Mouse (Mus musculus) neural tube, embryonic 14.5 days (tissue): ENCODE measurements around the gene Jup. TPM values are rescaled to one million over a fixed set of nuclear protein-coding genes. Genes with fewer than 3 reads are reported as not detected.

Source experiments
- ATAC-seq: fragments of 200-750 bp; cut with Nextera tagmentation; 2 replicates; pipeline ENCODE4 v1.8.0; 2017; ENCODE audit warnings: low read depth, mild to moderate bottlenecking, moderate TSS enrichment, moderate library complexity
- H3K27ac ChIP-seq: fragments of 300-500 bp; sonication (generic); 2 replicates; pipeline ENCODE4 v1.5.1; 2014; ENCODE audit warnings: low read depth, mild to moderate bottlenecking, control low read depth, low read length, moderate library complexity, mixed read lengths
- H3K27me3 ChIP-seq: fragments of 300-500 bp; sonication (generic); 2 replicates; pipeline ENCODE4 v1.6.1; 2014; ENCODE audit warnings: low read length; ENCODE audit not compliant: control insufficient read depth, insufficient read depth
- H3K36me3 ChIP-seq: fragments of 300-500 bp; sonication (generic); 2 replicates; pipeline ENCODE4 v1.6.1; 2014; ENCODE audit warnings: low read length, mixed read lengths; ENCODE audit not compliant: control insufficient read depth, insufficient read depth
- H3K4me1 ChIP-seq: fragments of 300-500 bp; sonication (generic); 2 replicates; pipeline ENCODE4 v1.6.1; 2014; ENCODE audit warnings: low read length; ENCODE audit not compliant: control insufficient read depth, insufficient read depth
- H3K4me2 ChIP-seq: fragments of 300-500 bp; sonication (generic); 2 replicates; pipeline ENCODE4 v1.6.1; 2014; ENCODE audit warnings: mild to moderate bottlenecking, low read depth, low read length, control low read depth
- H3K4me3 ChIP-seq: fragments of 300-500 bp; sonication (generic); 2 replicates; pipeline ENCODE4 v1.5.1; 2014; ENCODE audit warnings: low read depth, low read length, control low read depth, mixed read lengths
- H3K9ac ChIP-seq: fragments of 300-500 bp; sonication (generic); replicated peaks from 2 replicates; pipeline ENCODE4 v1.6.1; 2014; ENCODE audit warnings: low read depth, mild to moderate bottlenecking, control low read depth, low read length, mixed read lengths
- H3K9me3 ChIP-seq: fragments of 300-500 bp; sonication (generic); 2 replicates; pipeline ENCODE4 v1.6.1; 2016; ENCODE audit warnings: low read length; ENCODE audit not compliant: control insufficient read depth
- WGBS: fragments of 180-500 bp; shearing (Covaris S2); extraction: QIAGEN DNeasy Blood & Tissue Kit; methylation state at CpG from one replicate; pipeline ENCODE4 v1.1.7; 2014; 5-methylcytosine and 5-hydroxymethylcytosine counted together
- polyA plus RNA-seq: library from polyadenylated mRNA; unstranded; fragments of >200 nt; fragmentation: Nextera tagmentation; extraction: Ambion mirVana; gene quantifications from 2 replicates; pipeline ENCODE4 v1.2.1, GENCODE M21; 2014

Jup gene
- polyA plus RNA-seq, 1 experiment from 2014 or later: 43.0 TPM

DNA sequence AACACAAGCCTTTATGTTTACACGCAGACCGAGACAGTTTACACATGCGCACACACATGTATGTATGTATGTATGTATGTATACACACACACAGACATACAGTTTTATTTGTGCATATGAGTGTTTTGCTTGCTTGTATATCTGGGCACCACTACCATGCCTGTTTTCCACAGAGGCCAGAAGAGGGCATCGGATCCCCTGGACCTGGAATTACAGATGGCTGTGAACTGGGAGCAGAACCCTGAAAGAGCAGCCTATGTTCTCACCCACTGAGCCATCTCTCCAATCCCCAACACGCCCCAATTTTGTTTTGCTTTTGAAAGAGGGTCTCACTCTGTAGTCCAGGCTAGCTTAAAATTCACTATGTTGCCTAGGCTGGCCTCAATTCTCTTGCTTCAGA is 40.2 kb downstream of the Jup start:
- H3K27me3 ChIP-seq: 0 out of 2 replicates have a peak, but pooled peaks cover 5% of the 10 kb centered on the region
- ATAC-seq: no peak
- 55% methylated on average over 5 of the region's 5 CpGs for WGBS
- H3K9me3 ChIP-seq: no peaks in the 10 kb centered on the region
- no peak overlapping the region for H3K4me3 ChIP-seq
- H3K4me2 ChIP-seq: no peak overlapping the region
- no peak overlapping the region for H3K9ac ChIP-seq
- H3K27ac ChIP-seq: no peak overlapping the region
- H3K4me1 ChIP-seq: peaks cover 4% of the 10 kb centered on the region; the same call in 1 of the 2 replicates
- no peaks in the 10 kb centered on the region for H3K36me3 ChIP-seq

DNA sequence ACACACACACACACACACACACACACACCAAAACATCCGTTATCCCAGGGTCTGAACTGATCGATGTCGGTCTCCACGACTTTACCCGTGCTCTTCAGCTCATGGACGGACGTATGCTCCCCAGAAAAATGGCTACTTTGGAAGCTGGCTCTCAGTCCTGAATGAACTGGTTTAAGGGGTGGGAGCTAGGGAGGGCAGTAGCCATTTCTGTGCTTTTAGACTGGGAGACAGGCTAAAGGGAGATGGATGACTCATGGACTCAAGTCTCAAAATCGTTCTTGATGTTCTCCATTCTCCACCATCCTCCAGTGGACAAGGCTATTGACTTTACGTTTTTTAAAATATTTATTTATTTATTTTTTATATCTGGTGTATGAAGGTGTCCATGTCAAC is 40.7 kb downstream of the Jup start:
- H3K27me3 ChIP-seq: 0 out of 2 replicates have a peak, but pooled peaks cover 5% of the 10 kb centered on the region
- H3K4me3 ChIP-seq: peak overlapping the region; percentile 63
- no peak overlapping the region; the same call in 1 of the 2 replicates for H3K9ac ChIP-seq
- H3K36me3 ChIP-seq: no peaks in the 10 kb centered on the region
- no peak for ATAC-seq
- H3K9me3 ChIP-seq: no peaks in the 10 kb centered on the region
- 24% methylated on average over 9 of the region's 9 CpGs for WGBS
- peaks cover 6% of the 10 kb centered on the region; the same call in 1 of the 2 replicates for H3K4me1 ChIP-seq
- H3K27ac ChIP-seq: no peak overlapping the region
- peak overlapping the region; percentile 99 for H3K4me2 ChIP-seq

DNA sequence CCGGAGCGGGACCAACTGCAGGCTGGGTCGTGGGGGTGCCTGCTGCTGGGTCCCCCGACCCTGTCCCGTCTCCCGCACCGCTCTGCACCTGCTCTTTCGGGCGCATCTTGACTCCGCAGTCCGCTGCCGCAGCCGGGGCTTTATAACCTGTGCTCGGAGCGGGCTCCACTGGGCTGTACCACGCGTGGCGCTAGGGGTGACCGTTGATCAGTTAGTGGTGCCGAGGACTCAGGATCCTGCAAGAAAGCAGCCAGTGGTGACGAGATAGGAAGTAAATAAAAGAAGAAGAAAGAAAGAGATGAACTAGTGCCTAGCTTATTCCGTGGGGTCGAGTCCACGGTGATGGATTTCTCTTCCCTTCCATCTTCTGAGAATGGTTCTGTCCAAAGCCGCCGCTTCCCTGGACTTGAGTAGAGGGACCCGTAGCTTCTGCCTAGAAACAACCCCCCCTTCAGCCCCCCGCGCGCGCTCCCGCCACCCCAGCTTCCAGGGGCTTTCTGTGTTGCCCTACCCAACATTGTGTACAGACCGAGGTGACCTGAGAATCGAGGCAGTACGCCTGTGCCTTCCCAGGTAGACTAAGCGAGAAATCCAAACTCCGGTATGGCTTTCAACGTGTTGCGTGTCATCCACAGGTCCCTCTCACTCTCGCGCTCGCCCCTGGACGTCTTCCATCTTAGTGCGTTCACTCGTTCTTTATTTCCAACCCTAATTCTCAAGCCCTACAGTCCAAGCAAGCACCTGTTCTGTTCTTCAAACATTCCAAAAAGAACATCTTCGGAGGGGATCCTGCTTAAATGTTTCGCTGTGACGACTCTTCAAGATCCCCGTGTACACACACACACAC is 41.4 kb downstream of the Jup start, which contains the start of gene Hap1:
Hap1 (minus strand) TSS at position 157 of the 847 bp plus-strand sequence.
- H3K36me3 ChIP-seq: no peaks in the 10 kb centered on the region
- peak; percentile 59 for ATAC-seq
- H3K9ac ChIP-seq: peak within 1 kb of the TSS; percentile 50
- H3K27me3 ChIP-seq: 0 out of 2 replicates have a peak, but pooled peaks cover 5% of the 10 kb centered on the region
- H3K4me2 ChIP-seq: peak within 1 kb of the TSS; percentile 99
- H3K27ac ChIP-seq: peak within 1 kb of the TSS; percentile 46
- peak within 1 kb of the TSS; percentile 63 for H3K4me3 ChIP-seq
- no peaks in the 10 kb centered on the region for H3K9me3 ChIP-seq
- H3K4me1 ChIP-seq: peaks cover 7% of the 10 kb centered on the region; the same call in 1 of the 2 replicates
- WGBS: 2% methylated on average over 49 of the region's 49 CpGs

DNA sequence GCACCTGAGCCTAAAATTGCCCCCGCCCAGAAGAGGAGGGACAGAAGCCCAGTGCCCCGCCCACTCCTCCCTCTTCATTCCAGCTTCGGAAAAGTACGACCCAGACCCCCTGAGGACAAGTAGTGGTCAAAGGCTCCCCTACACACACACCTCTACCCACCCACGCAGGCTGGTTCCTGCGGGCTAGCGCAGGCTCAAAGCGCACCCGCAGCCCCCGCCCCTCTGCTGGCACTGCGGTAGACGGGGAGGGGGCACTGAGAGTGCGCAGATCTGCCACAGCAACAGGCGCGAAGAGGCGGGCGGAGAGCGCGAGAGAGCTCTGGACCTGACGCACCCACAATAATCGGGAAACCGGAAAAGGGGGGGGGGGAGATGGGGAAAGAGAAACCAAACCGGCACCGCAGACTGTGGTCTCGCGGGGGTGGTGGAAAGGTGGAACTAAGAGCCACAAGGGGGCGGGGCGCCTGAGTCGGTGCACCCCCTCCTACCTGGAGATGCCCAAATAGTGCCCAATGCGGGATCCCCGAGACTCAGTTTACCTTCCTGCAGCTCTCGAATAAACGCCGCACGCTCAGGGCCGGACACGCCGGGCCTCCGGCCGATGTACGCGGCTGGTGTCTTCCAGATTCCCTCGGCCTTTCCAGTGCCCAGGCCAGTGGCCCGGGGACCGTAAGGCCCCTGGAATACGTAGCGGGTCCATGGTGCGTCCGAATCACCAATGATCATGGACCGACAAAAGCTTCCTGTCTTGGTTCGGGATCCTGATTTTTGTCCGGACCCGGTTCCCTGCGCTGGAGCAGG is 42.2 kb downstream of the Jup start:
- Histone ChIP-seq H3K4me1 (peaks cover 7% of the 10 kb centered on the region; the same call in 1 of the 2 replicates), H3K27ac (peak overlapping the region; percentile 46), H3K4me3 (peak overlapping the region; percentile 63), H3K36me3 (no peaks in the 10 kb centered on the region), H3K4me2 (peak overlapping the region; percentile 99), H3K9ac (peak overlapping the region; percentile 50), H3K27me3 (0 out of 2 replicates have a peak, but pooled peaks cover 4% of the 10 kb centered on the region), H3K9me3 (no peaks in the 10 kb centered on the region)
- peak; percentile 48 for ATAC-seq
- WGBS: 1% methylated on average over 54 of the region's 54 CpGs

DNA sequence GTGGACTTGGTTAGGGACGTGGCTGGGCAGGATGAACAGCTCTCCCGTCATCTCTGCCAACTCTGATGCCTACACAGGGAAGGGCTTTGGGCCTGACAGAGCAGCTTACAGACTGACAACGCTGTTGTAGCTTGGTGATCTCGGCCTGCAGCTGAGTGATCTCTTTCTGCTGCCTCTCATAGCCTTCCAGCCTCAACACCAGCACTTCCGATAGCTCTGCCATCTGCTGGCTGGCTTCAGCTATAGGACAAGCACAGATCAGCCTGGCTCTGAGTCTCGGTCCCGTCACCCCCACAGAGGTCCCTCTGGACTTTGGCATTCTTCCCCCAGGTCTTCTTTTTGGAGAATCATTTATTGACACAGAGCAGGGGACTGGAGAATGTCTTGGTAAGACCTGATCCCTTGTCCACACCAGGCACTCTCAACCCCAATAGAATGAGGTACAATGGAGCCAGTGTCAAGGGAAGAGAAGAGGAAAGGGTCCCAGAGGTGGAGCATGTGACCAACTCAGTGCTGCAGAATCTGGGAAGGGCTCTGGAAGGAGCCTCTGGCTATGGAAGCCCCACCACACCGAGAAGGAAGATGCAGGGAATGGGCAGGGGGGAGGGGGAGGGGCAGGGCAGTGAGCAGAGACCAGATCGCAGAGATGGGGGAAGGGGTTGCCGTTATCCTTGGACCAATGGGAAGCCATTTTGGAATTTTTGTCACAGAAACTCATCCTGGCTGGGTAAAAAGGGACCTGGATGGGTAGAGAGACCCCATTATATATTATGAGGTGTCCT is 45.3 kb downstream of the Jup start:
- no peak overlapping the region for H3K4me2 ChIP-seq
- H3K36me3 ChIP-seq: no peaks in the 10 kb centered on the region
- H3K4me3 ChIP-seq: no peak overlapping the region
- ATAC-seq: no peak; the same call in 1 of the 2 replicates
- 0 out of 2 replicates have a peak, but pooled peaks cover 2% of the 10 kb centered on the region for H3K27me3 ChIP-seq
- H3K9me3 ChIP-seq: no peaks in the 10 kb centered on the region
- H3K4me1 ChIP-seq: peaks cover 7% of the 10 kb centered on the region; the same call in 1 of the 2 replicates
- WGBS: 34% methylated on average over 10 of the region's 10 CpGs
- H3K27ac ChIP-seq: no peak overlapping the region
- no peak overlapping the region for H3K9ac ChIP-seq

DNA sequence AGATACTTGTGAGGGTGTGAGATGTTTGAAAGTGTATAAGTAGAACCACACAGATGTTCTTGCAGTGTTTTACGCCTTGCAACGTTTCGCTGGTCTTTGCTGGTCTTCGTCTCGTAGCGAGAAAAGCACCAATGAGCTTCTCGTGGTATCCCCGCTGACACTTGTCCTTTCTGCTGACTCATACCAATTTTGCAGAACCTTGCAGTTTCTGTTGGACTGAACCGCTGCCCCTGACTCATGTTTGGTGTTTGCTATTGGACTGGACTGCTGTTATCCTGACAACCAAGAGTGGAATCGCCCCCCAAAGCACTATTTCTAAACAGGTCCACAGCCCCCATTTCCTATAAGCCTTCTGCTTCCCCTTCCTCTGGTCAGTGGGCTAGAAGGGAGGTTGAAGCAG is 53.3 kb downstream of the Jup start:
- ATAC-seq: no peak
- WGBS: 90% methylated on average over 10 of the region's 10 CpGs

DNA sequence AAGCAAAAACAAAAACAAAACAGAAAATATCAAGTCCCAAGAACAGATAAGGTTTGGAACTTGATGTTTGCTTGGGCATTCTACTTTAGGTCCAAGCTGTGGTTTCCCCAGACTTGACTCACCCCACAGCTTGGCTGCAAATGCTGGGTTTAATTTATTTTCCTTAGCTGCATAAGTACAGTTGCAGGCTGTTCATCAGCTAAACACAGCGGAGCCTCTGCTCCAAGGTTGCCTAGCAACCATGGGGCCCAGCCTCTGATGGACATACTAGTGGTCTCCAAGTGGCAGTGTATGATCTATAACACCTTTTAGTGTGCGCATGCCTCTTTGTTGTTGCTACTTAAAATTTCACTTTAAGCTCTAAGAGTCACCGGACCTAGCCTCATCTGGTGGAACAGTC is 61.8 kb downstream of the Jup start:
- Histone ChIP-seq H3K27me3 (no peaks in the 10 kb centered on the region), H3K4me3 (no peak overlapping the region), H3K4me1 (peaks cover 24% of the 10 kb centered on the region), H3K9me3 (no peaks in the 10 kb centered on the region), H3K27ac (0 out of 2 replicates have a peak overlapping the region, but pooled peaks have one; percentile 34), H3K36me3 (no peaks in the 10 kb centered on the region), H3K4me2 (no peak overlapping the region), H3K9ac (no peak overlapping the region)
- WGBS: 22% methylated on average over 3 of the region's 3 CpGs
- 0 out of 2 replicates have a peak, but pooled peaks have one; percentile 39 for ATAC-seq

More for the DNA sequence above, 53.3 kb downstream of the Jup start:
- H3K36me3 ChIP-seq: no peaks in the 10 kb centered on the region
- H3K27me3 ChIP-seq: no peaks in the 10 kb centered on the region
- no peak overlapping the region for H3K4me3 ChIP-seq
- H3K4me2 ChIP-seq: no peak overlapping the region
- H3K4me1 ChIP-seq: no peaks in the 10 kb centered on the region
- no peaks in the 10 kb centered on the region for H3K9me3 ChIP-seq
- H3K27ac ChIP-seq: no peak overlapping the region
- no peak overlapping the region for H3K9ac ChIP-seq

DNA sequence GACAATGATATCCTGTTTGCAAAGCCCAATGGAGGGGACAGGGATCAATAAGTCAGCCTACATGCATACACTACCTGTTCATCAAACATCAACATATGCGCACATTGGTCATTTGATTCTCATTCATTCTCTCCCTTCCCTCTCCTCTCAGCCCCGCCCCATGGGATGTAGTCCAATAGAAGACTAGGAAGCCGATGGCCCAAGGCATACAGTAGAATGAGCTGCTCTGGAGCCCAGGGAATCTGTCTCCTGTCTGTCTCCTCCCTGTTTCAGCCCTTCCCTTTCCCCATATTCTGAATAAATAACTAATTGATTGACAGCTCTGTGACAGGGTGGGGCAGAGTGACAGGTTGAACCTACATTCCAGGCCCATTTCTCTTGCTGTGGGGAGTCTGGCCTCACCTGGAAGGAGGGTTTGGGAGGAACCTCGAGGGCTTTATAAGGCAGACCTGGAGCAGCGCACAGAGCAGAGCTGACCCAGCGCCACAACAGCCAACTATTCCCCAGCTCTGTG is 63.6 kb downstream of the Jup start, which contains the start of gene Gast:
Gast (plus strand) TSS at position 464 of the 514 bp plus-strand sequence.
- Histone ChIP-seq H3K4me3 (no peak within 1 kb of the TSS), H3K36me3 (no peaks in the 10 kb centered on the region), H3K4me1 (peaks cover 30% of the 10 kb centered on the region), H3K27me3 (no peaks in the 10 kb centered on the region), H3K9ac (no peak within 1 kb of the TSS), H3K9me3 (no peaks in the 10 kb centered on the region), H3K4me2 (no peak within 1 kb of the TSS), H3K27ac (peak within 1 kb of the TSS; percentile 87)
- no peak for ATAC-seq
- WGBS: 82% methylated on average over 6 of the region's 6 CpGs
